Mouse (Mus musculus) MEL (cell line): ENCODE results near the gene Arl14. TPM values are rescaled to one million over a fixed set of nuclear protein-coding genes. Genes with fewer than 3 reads are reported as not detected.

Source experiments
- DNase-seq: peaks from one replicate; pipeline ENCODE4 v3.0.0; 2011; ENCODE audit warnings: low read depth, low spot score
- H3K27ac ChIP-seq: 2 replicates; pipeline ENCODE4 v1.5.1; 2012; ENCODE audit warnings: low read depth, mild to moderate bottlenecking, control low read depth, low read length, moderate library complexity; ENCODE audit not compliant: control insufficient read depth
- H3K27me3 ChIP-seq, 2 experiments: fragments of 150-350 bp in 1 of 2; sonication (generic) in 1 of 2; 2 replicates each; pipeline ENCODE4 v1.6.1; 2012; ENCODE audit warnings: low read length in 2 of 2, mild to moderate bottlenecking in 2 of 2, improper control_type of control experiment in 1 of 2, moderate library complexity in 1 of 2; ENCODE audit not compliant: insufficient read depth in 2 of 2, control insufficient read depth in 1 of 2
- H3K36me3 ChIP-seq, 2 experiments: 2 replicates each; pipeline ENCODE4 v1.6.1; 2012 to 2014; ENCODE audit warnings: low read length in 2 of 2, improper control_type of control experiment in 1 of 2, inconsistent platforms in 1 of 2, mild to moderate bottlenecking in 1 of 2; ENCODE audit not compliant: insufficient read depth in 2 of 2, control insufficient read depth in 1 of 2
- H3K4me1 ChIP-seq, 2 experiments: fragments of 150-350 bp in 1 of 2; sonication (generic) in 1 of 2; 2 replicates each; pipeline ENCODE4 v1.6.1; 2012; ENCODE audit warnings: low read length in 2 of 2, improper control_type of control experiment in 1 of 2, mild to moderate bottlenecking in 1 of 2; ENCODE audit not compliant: insufficient read depth in 2 of 2, control insufficient read depth in 1 of 2
- H3K4me3 ChIP-seq, 2 experiments: fragments of 150-350 bp in 1 of 2; sonication (generic) in 1 of 2; 2 replicates each; pipeline ENCODE4 v1.5.1; 2012; ENCODE audit warnings: low read depth in 2 of 2, low read length in 2 of 2, mild to moderate bottlenecking in 2 of 2, moderate library complexity in 2 of 2, control low read depth in 1 of 2, improper control_type of control experiment in 1 of 2; ENCODE audit not compliant: control insufficient read depth in 1 of 2, insufficient read depth in 1 of 2
- H3K79me2 ChIP-seq: 2 replicates; pipeline ENCODE4 v1.6.1; 2012; ENCODE audit warnings: mild to moderate bottlenecking, low read length, moderate library complexity; ENCODE audit not compliant: control insufficient read depth, poor library complexity, insufficient read depth
- H3K9ac ChIP-seq: 2 replicates; pipeline ENCODE4 v1.6.1; 2012; ENCODE audit warnings: low read depth, mild to moderate bottlenecking, control low read depth, low read length, moderate library complexity; ENCODE audit not compliant: control insufficient read depth, poor library complexity, severe bottlenecking
- H3K9me3 ChIP-seq: fragments of 150-350 bp; sonication (generic); replicated peaks from 2 replicates; pipeline ENCODE4 v1.6.1; 2012; ENCODE audit warnings: mild to moderate bottlenecking, low read length, improper control_type of control experiment, moderate library complexity; ENCODE audit not compliant: insufficient read depth
- CHD2 ChIP-seq: IDR thresholded peaks from 2 replicates; pipeline ENCODE4 v1.6.1; 2011; ENCODE audit warnings: low read length, improper control_type of control experiment
- CTCF ChIP-seq, 3 experiments: IDR thresholded peaks in 2 of 3; conservative IDR thresholded peaks in 1 of 3; 2 replicates each; pipeline ENCODE4 v1.5.1; 2011 to 2012; ENCODE audit warnings: low read length in 3 of 3, low read depth in 2 of 3, mild to moderate bottlenecking in 2 of 3, improper control_type of control experiment in 1 of 3, inconsistent platforms in 1 of 3, mixed read lengths in 1 of 3, moderate library complexity in 1 of 3; ENCODE audit not compliant: control insufficient read depth in 1 of 3, insufficient read depth in 1 of 3, poor library complexity in 1 of 3, severe bottlenecking in 1 of 3
- E2F4 ChIP-seq: IDR thresholded peaks from 2 replicates; pipeline ENCODE4 v1.6.1; 2011; ENCODE audit warnings: low read depth, low read length, improper control_type of control experiment, borderline replicate concordance
- ELF1 ChIP-seq: IDR thresholded peaks from 2 replicates; pipeline ENCODE4 v1.6.1; 2014; ENCODE audit warnings: low read depth, mild to moderate bottlenecking, inconsistent platforms, low read length, improper control_type of control experiment, moderate library complexity
- ETS1 ChIP-seq: IDR thresholded peaks from 2 replicates; pipeline ENCODE4 v1.6.1; 2012; ENCODE audit warnings: low read depth, mild to moderate bottlenecking, inconsistent platforms, low read length, improper control_type of control experiment, moderate library complexity
- GABPA ChIP-seq: IDR thresholded peaks from 2 replicates; pipeline ENCODE4 v1.6.1; 2012; ENCODE audit warnings: low read depth, mild to moderate bottlenecking, inconsistent platforms, low read length, improper control_type of control experiment, moderate library complexity
- GATA1 ChIP-seq: IDR thresholded peaks from 2 replicates; pipeline ENCODE4 v1.6.1; 2011; ENCODE audit warnings: low read depth, low read length, improper control_type of control experiment
- HCFC1 ChIP-seq: IDR thresholded peaks from 2 replicates; pipeline ENCODE4 v1.6.1; 2012; ENCODE audit warnings: low read depth, mild to moderate bottlenecking, inconsistent platforms, low read length, improper control_type of control experiment, moderate library complexity
- KAT2A ChIP-seq: conservative IDR thresholded peaks from 2 replicates; pipeline ENCODE4 v1.6.1; 2012; ENCODE audit warnings: low read depth, low read length, improper control_type of control experiment, inconsistent platforms
- MAX ChIP-seq: IDR thresholded peaks from 2 replicates; pipeline ENCODE4 v1.6.1; 2011; ENCODE audit warnings: low read length, improper control_type of control experiment
- MAZ ChIP-seq: IDR thresholded peaks from 2 replicates; pipeline ENCODE4 v1.6.1; 2012; ENCODE audit warnings: low read depth, mild to moderate bottlenecking, inconsistent platforms, low read length, improper control_type of control experiment
- MEF2A ChIP-seq: IDR thresholded peaks from 2 replicates; pipeline ENCODE4 v1.6.1; 2014; ENCODE audit warnings: low read depth, mild to moderate bottlenecking, inconsistent platforms, low read length, improper control_type of control experiment; ENCODE audit not compliant: poor library complexity, insufficient replicate concordance, severe bottlenecking; ENCODE audit errors: extremely low read depth
- MYB ChIP-seq: IDR thresholded peaks from 2 replicates; pipeline ENCODE4 v1.6.1; 2011; ENCODE audit warnings: mild to moderate bottlenecking, low read depth, low read length, improper control_type of control experiment
- POLR2AphosphoS2 ChIP-seq: IDR thresholded peaks from 2 replicates; pipeline ENCODE4 v1.6.1; 2011; ENCODE audit warnings: low read length, improper control_type of control experiment
- RCOR1 ChIP-seq: IDR thresholded peaks from 2 replicates; pipeline ENCODE4 v1.6.1; 2012; ENCODE audit warnings: low read depth, mild to moderate bottlenecking, inconsistent platforms, low read length, improper control_type of control experiment
- SIN3A ChIP-seq: IDR thresholded peaks from 2 replicates; pipeline ENCODE4 v1.6.1; 2012; ENCODE audit warnings: low read length, improper control_type of control experiment, inconsistent platforms
- SMC3 ChIP-seq: IDR thresholded peaks from 2 replicates; pipeline ENCODE4 v1.6.1; 2011; ENCODE audit warnings: low read depth, low read length, improper control_type of control experiment
- TAL1 ChIP-seq: IDR thresholded peaks from 2 replicates; pipeline ENCODE4 v1.6.1; 2012; ENCODE audit warnings: mild to moderate bottlenecking, inconsistent platforms, low read length, moderate library complexity, mixed read lengths
- TBP ChIP-seq: IDR thresholded peaks from 2 replicates; pipeline ENCODE4 v1.8.0; 2011; ENCODE audit warnings: low read depth, low read length, improper control_type of control experiment
- TCF12 ChIP-seq: IDR thresholded peaks from 2 replicates; pipeline ENCODE4 v1.6.1; 2014; ENCODE audit warnings: low read depth, mild to moderate bottlenecking, inconsistent platforms, low read length, improper control_type of control experiment, moderate library complexity
- UBTF ChIP-seq: IDR thresholded peaks from 2 replicates; pipeline ENCODE4 v1.6.1; 2012; ENCODE audit warnings: low read depth, mild to moderate bottlenecking, inconsistent platforms, low read length, improper control_type of control experiment, moderate library complexity, borderline replicate concordance; ENCODE audit not compliant: insufficient read depth
- USF2 ChIP-seq, 2 experiments: IDR thresholded peaks; 2 replicates each; pipeline ENCODE4 v1.6.1; 2011 to 2012; ENCODE audit warnings: improper control_type of control experiment in 2 of 2, low read length in 2 of 2, borderline replicate concordance in 1 of 2, inconsistent platforms in 1 of 2, low read depth in 1 of 2, mild to moderate bottlenecking in 1 of 2; ENCODE audit not compliant: insufficient read depth in 1 of 2
- ZC3H11A ChIP-seq: IDR thresholded peaks from 2 replicates; pipeline ENCODE4 v1.6.1; 2012; ENCODE audit warnings: low read depth, mild to moderate bottlenecking, inconsistent platforms, low read length, improper control_type of control experiment
- ZKSCAN1 ChIP-seq: IDR thresholded peaks from 2 replicates; pipeline ENCODE4 v1.6.1; 2012; ENCODE audit warnings: low read depth, mild to moderate bottlenecking, inconsistent platforms, low read length, improper control_type of control experiment, moderate library complexity
- ZNF384 ChIP-seq: IDR thresholded peaks from 2 replicates; pipeline ENCODE4 v1.6.1; 2012; ENCODE audit warnings: low read depth, mild to moderate bottlenecking, inconsistent platforms, low read length, improper control_type of control experiment
- polyA plus RNA-seq, 2 experiments: library from polyadenylated mRNA; stranded (reverse) in 1 of 2; unstranded in 1 of 2; fragments of >175 nt in 1 of 2; fragments of >200 nt in 1 of 2; gene quantifications; 2 replicates each; pipeline versions ENCODE4 v1.2.1 to v1.2.4; 2012; ENCODE audit warnings: low replicate concordance in 2 of 2, low read depth in 1 of 2; ENCODE audit not compliant: insufficient read length in 2 of 2, insufficient read depth in 1 of 2, missing spikeins in 1 of 2
- total RNA-seq: library from RNA; depleted of rRNA; stranded (reverse); fragments of 300-350 nt; gene quantifications from 2 replicates; pipeline ENCODE4 v1.2.3, GENCODE M21; 2012

The Arl14 gene
- total and polyA plus RNA-seq, 3 experiments, result not detected

DNA sequence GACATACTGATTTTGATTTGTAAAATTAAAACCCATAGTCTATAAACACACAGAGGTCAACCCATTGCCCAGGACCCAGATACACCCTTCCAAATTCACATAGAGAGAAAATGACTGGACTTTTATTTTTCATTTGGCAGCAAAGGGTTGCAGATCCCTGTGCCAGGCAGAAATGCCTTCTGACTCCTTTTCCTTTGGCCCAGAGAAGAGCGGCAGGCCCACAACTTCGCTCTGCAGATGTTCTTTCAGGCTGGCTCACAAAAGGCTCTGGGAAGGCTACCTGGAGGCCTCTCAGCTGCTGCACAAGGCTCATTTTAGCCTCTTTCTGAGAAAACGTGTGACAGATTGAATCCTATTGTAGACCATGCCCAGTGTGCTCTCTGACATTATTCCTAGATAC, 13.6 kb downstream of the Arl14 start:
- no peaks in the 10 kb centered on the region for H3K9me3 ChIP-seq
- no peak for TF ChIP-seq USF2 (IDR thresholded peaks at IDR 0.05; ENCODE audit: borderline replicate concordance in 1 of 2, insufficient read depth in 1 of 2, low read depth in 1 of 2, low read length in 2 of 2)
- no peak for TF ChIP-seq TBP
- no peak for TF ChIP-seq RCOR1
- no peak for TF ChIP-seq SIN3A
- no peak for TF ChIP-seq CHD2
- no peak for TF ChIP-seq MAX
- no peak for TF ChIP-seq CTCF (IDR thresholded peaks at IDR 0.05 in 2 of 3, conservative IDR thresholded peaks at IDR 0.05 in 1 of 3; ENCODE audit: control insufficient read depth in 1 of 3, insufficient read depth in 1 of 3, low read depth in 2 of 3, low read length in 3 of 3, poor library complexity in 1 of 3, severe bottlenecking in 1 of 3)
- TF ChIP-seq UBTF, result no peak
- no peak for TF ChIP-seq MEF2A
- no peak for TF ChIP-seq ZNF384
- no peak for TF ChIP-seq MYB
- no peak for TF ChIP-seq ZKSCAN1
- TF ChIP-seq POLR2AphosphoS2, result no peak
- TF ChIP-seq SMC3, result no peak
- no peak for TF ChIP-seq MAZ
- no peak for TF ChIP-seq KAT2A
- TF ChIP-seq HCFC1, result no peak
- TF ChIP-seq TCF12, result no peak
- TF ChIP-seq GATA1, result no peak
- TF ChIP-seq, all 39 proteins: peak for 0
- Histone ChIP-seq H3K79me2 (no peaks in the 10 kb centered on the region), H3K9ac (no peak overlapping the region), H3K27me3 (no peaks in the 10 kb centered on the region; a peak in 1 of 4 replicates), H3K4me1 (no peaks in the 10 kb centered on the region), H3K4me3 (no peak overlapping the region), H3K27ac (no peak overlapping the region), H3K36me3 (no peaks in the 10 kb centered on the region)
- no peak for DNase-seq

DNA sequence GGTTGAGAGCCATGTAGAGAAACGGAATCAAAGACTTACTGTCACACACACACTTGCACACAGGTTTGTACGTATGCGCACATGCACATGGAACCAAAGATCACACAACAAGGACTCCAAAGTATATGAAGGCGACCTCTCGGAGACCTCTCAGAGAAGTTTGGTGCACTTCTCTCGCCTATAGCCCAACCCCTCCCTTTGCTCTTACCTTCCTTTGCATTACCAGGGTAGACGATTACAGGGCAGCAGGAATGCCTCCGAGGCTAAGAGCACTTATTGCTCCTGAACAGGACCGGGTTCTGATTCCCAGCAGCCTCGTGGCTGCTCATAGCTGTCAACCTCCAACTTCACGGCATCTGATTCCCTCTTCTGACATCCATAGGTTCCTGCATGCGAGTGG, 14.3 kb downstream of the Arl14 start:
- no peak overlapping the region for H3K27ac ChIP-seq
- H3K9me3 ChIP-seq, result no peaks in the 10 kb centered on the region
- DNase-seq, result no peak
- H3K27me3 ChIP-seq, result no peaks in the 10 kb centered on the region; a peak in 1 of 4 replicates
- H3K36me3 ChIP-seq, result no peaks in the 10 kb centered on the region
- no peak overlapping the region for H3K9ac ChIP-seq
- H3K4me3 ChIP-seq, result no peak overlapping the region
- TF ChIP-seq ELF1 (no peak), ZC3H11A (no peak), UBTF (no peak), TAL1 (no peak), RCOR1 (no peak), MYB (no peak), MAZ (no peak), USF2 (IDR thresholded peaks at IDR 0.05; ENCODE audit: borderline replicate concordance in 1 of 2, insufficient read depth in 1 of 2, low read depth in 1 of 2, low read length in 2 of 2) (no peak), ETS1 (no peak), GABPA (no peak), ZKSCAN1 (no peak), E2F4 (no peak), SMC3 (no peak)
- no peaks in the 10 kb centered on the region for H3K79me2 ChIP-seq
- H3K4me1 ChIP-seq, result no peaks in the 10 kb centered on the region
